Mouse (Mus musculus) thymus, adult 2 months (tissue): ENCODE measurements around the gene Cyth1.

ENCODE experiments used
- CTCF ChIP-seq: fragments of 200-500 bp; IDR thresholded peaks from 2 replicates; pipeline ENCODE4 v1.5.1; 2012; ENCODE audit warnings: mild to moderate bottlenecking, control low read depth, low read length, moderate library complexity, borderline replicate concordance; ENCODE audit not compliant: control insufficient read depth, poor library complexity, insufficient read depth; ENCODE audit errors: extremely low read depth
- POLR2A ChIP-seq: fragments of 200-500 bp; IDR thresholded peaks from 2 replicates; pipeline ENCODE4 v1.6.1; 2012; ENCODE audit warnings: mild to moderate bottlenecking, low read length, control low read depth, moderate library complexity; ENCODE audit not compliant: control insufficient read depth, poor library complexity, insufficient read depth; ENCODE audit errors: extremely low read depth

- TF ChIP-seq CTCF (no peak), POLR2A (no peak)
These were observed 45.8 kb downstream of the Cyth1 start for GRCm38 (mm10) chr11:118202410-118203233.
